Mouse (Mus musculus): ENCODE data around the gene 4930442H23Rik.

DNA sequence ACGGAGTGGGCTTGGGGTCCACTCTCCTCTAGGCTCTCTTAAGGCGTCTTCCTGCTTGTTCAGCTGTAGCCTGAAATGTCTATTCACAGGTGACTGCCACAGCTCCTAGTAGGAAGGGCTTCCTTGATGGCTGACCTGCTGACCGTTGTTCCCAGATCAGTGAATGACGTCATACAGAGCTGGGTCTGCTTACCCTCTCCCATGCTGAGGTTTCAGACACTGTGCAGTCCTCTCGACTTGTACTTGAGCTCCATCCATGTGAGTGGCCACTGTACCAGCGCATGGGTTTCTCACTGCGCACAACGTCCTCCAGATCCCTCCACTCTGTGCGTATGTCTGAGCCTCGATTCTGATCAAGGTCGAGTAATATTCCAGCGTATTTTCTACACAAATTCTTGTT, 31.0 kb downstream of the 4930442H23Rik start:
- TF ChIP-seq CTCF (IDR thresholded peaks at IDR 0.05; ENCODE audit: control insufficient read depth, insufficient read depth, insufficient read length) (no peak), CEBPB (IDR thresholded peaks at IDR 0.05; ENCODE audit: low read depth) (no peak), MAX (IDR thresholded peaks at IDR 0.05) (no peak), USF1 (IDR thresholded peaks at IDR 0.05; ENCODE audit: low read depth) (no peak)
